Mouse (Mus musculus) MEL (cell line): ENCODE measurements around the gene Fam69a. TPM values are rescaled to one million over a fixed set of nuclear protein-coding genes. Genes with fewer than 3 reads are reported as not detected.
A peak's percentile ranks its signal among the peaks of the same experiment; 100 is the strongest.

Source experiments
- DNase-seq: peaks from one replicate; pipeline ENCODE4 v3.0.0; 2011; ENCODE audit warnings: low read depth, low spot score
- H3K27ac ChIP-seq: 2 replicates; pipeline ENCODE4 v1.5.1; 2012; ENCODE audit warnings: low read depth, mild to moderate bottlenecking, control low read depth, low read length, moderate library complexity; ENCODE audit not compliant: control insufficient read depth
- H3K27me3 ChIP-seq, 2 experiments: fragments of 150-350 bp in 1 of 2; sonication (generic) in 1 of 2; 2 replicates each; pipeline ENCODE4 v1.6.1; 2012; ENCODE audit warnings: low read length in 2 of 2, mild to moderate bottlenecking in 2 of 2, improper control_type of control experiment in 1 of 2, moderate library complexity in 1 of 2; ENCODE audit not compliant: insufficient read depth in 2 of 2, control insufficient read depth in 1 of 2
- H3K36me3 ChIP-seq, 2 experiments: 2 replicates each; pipeline ENCODE4 v1.6.1; 2012 to 2014; ENCODE audit warnings: low read length in 2 of 2, improper control_type of control experiment in 1 of 2, inconsistent platforms in 1 of 2, mild to moderate bottlenecking in 1 of 2; ENCODE audit not compliant: insufficient read depth in 2 of 2, control insufficient read depth in 1 of 2
- H3K4me1 ChIP-seq, 2 experiments: fragments of 150-350 bp in 1 of 2; sonication (generic) in 1 of 2; 2 replicates each; pipeline ENCODE4 v1.6.1; 2012; ENCODE audit warnings: low read length in 2 of 2, improper control_type of control experiment in 1 of 2, mild to moderate bottlenecking in 1 of 2; ENCODE audit not compliant: insufficient read depth in 2 of 2, control insufficient read depth in 1 of 2
- H3K4me3 ChIP-seq, 2 experiments: fragments of 150-350 bp in 1 of 2; sonication (generic) in 1 of 2; 2 replicates each; pipeline ENCODE4 v1.5.1; 2012; ENCODE audit warnings: low read depth in 2 of 2, low read length in 2 of 2, mild to moderate bottlenecking in 2 of 2, moderate library complexity in 2 of 2, control low read depth in 1 of 2, improper control_type of control experiment in 1 of 2; ENCODE audit not compliant: control insufficient read depth in 1 of 2, insufficient read depth in 1 of 2
- H3K79me2 ChIP-seq: 2 replicates; pipeline ENCODE4 v1.6.1; 2012; ENCODE audit warnings: mild to moderate bottlenecking, low read length, moderate library complexity; ENCODE audit not compliant: control insufficient read depth, poor library complexity, insufficient read depth
- H3K9ac ChIP-seq: 2 replicates; pipeline ENCODE4 v1.6.1; 2012; ENCODE audit warnings: low read depth, mild to moderate bottlenecking, control low read depth, low read length, moderate library complexity; ENCODE audit not compliant: control insufficient read depth, poor library complexity, severe bottlenecking
- H3K9me3 ChIP-seq: fragments of 150-350 bp; sonication (generic); replicated peaks from 2 replicates; pipeline ENCODE4 v1.6.1; 2012; ENCODE audit warnings: mild to moderate bottlenecking, low read length, improper control_type of control experiment, moderate library complexity; ENCODE audit not compliant: insufficient read depth
- CHD1 ChIP-seq: IDR thresholded peaks from 2 replicates; pipeline ENCODE4 v1.6.1; 2012; ENCODE audit warnings: low read depth, mild to moderate bottlenecking, inconsistent platforms, low read length, improper control_type of control experiment
- EP300 ChIP-seq, 2 experiments: IDR thresholded peaks; 2 replicates each; pipeline ENCODE4 v1.6.1; 2011; ENCODE audit warnings: improper control_type of control experiment in 2 of 2, low read length in 2 of 2, low read depth in 1 of 2, mild to moderate bottlenecking in 1 of 2
- GABPA ChIP-seq: IDR thresholded peaks from 2 replicates; pipeline ENCODE4 v1.6.1; 2012; ENCODE audit warnings: low read depth, mild to moderate bottlenecking, inconsistent platforms, low read length, improper control_type of control experiment, moderate library complexity
- MAZ ChIP-seq: IDR thresholded peaks from 2 replicates; pipeline ENCODE4 v1.6.1; 2012; ENCODE audit warnings: low read depth, mild to moderate bottlenecking, inconsistent platforms, low read length, improper control_type of control experiment
- MEF2A ChIP-seq: IDR thresholded peaks from 2 replicates; pipeline ENCODE4 v1.6.1; 2014; ENCODE audit warnings: low read depth, mild to moderate bottlenecking, inconsistent platforms, low read length, improper control_type of control experiment; ENCODE audit not compliant: poor library complexity, insufficient replicate concordance, severe bottlenecking; ENCODE audit errors: extremely low read depth
- MXI1 ChIP-seq: IDR thresholded peaks from 2 replicates; pipeline ENCODE4 v1.6.1; 2011; ENCODE audit warnings: mild to moderate bottlenecking, low read depth, low read length, improper control_type of control experiment
- MYC ChIP-seq: IDR thresholded peaks from 2 replicates; pipeline ENCODE4 v1.6.1; 2011; ENCODE audit warnings: low read depth, mild to moderate bottlenecking, low read length, improper control_type of control experiment, moderate library complexity
- NELFE ChIP-seq: IDR thresholded peaks from 2 replicates; pipeline ENCODE4 v1.6.1; 2011; ENCODE audit warnings: low read depth, low read length, improper control_type of control experiment
- POLR2A ChIP-seq, 2 experiments: IDR thresholded peaks; 2 replicates each; pipeline ENCODE4 v1.6.1; 2011 to 2012; ENCODE audit warnings: low read length in 2 of 2, mild to moderate bottlenecking in 2 of 2, control low read depth in 1 of 2, improper control_type of control experiment in 1 of 2, low read depth in 1 of 2, moderate library complexity in 1 of 2; ENCODE audit not compliant: control insufficient read depth in 1 of 2, insufficient read depth in 1 of 2, poor library complexity in 1 of 2
- POLR2AphosphoS2 ChIP-seq: IDR thresholded peaks from 2 replicates; pipeline ENCODE4 v1.6.1; 2011; ENCODE audit warnings: low read length, improper control_type of control experiment
- RAD21 ChIP-seq: IDR thresholded peaks from 2 replicates; pipeline ENCODE4 v1.6.1; 2011; ENCODE audit warnings: mild to moderate bottlenecking, low read depth, low read length, improper control_type of control experiment
- RCOR1 ChIP-seq: IDR thresholded peaks from 2 replicates; pipeline ENCODE4 v1.6.1; 2012; ENCODE audit warnings: low read depth, mild to moderate bottlenecking, inconsistent platforms, low read length, improper control_type of control experiment
- SMC3 ChIP-seq: IDR thresholded peaks from 2 replicates; pipeline ENCODE4 v1.6.1; 2011; ENCODE audit warnings: low read depth, low read length, improper control_type of control experiment
- TBP ChIP-seq: IDR thresholded peaks from 2 replicates; pipeline ENCODE4 v1.8.0; 2011; ENCODE audit warnings: low read depth, low read length, improper control_type of control experiment
- TCF12 ChIP-seq: IDR thresholded peaks from 2 replicates; pipeline ENCODE4 v1.6.1; 2014; ENCODE audit warnings: low read depth, mild to moderate bottlenecking, inconsistent platforms, low read length, improper control_type of control experiment, moderate library complexity
- USF1 ChIP-seq: IDR thresholded peaks from 2 replicates; pipeline ENCODE4 v1.6.1; 2014; ENCODE audit warnings: low read depth, mild to moderate bottlenecking, inconsistent platforms, low read length, improper control_type of control experiment, moderate library complexity
- ZC3H11A ChIP-seq: IDR thresholded peaks from 2 replicates; pipeline ENCODE4 v1.6.1; 2012; ENCODE audit warnings: low read depth, mild to moderate bottlenecking, inconsistent platforms, low read length, improper control_type of control experiment
- ZMIZ1 ChIP-seq: IDR thresholded peaks from 2 replicates; pipeline ENCODE4 v1.6.1; 2012; ENCODE audit warnings: low read depth, mild to moderate bottlenecking, inconsistent platforms, low read length, improper control_type of control experiment, moderate library complexity
- ZNF384 ChIP-seq: IDR thresholded peaks from 2 replicates; pipeline ENCODE4 v1.6.1; 2012; ENCODE audit warnings: low read depth, mild to moderate bottlenecking, inconsistent platforms, low read length, improper control_type of control experiment
- polyA plus RNA-seq, 2 experiments: library from polyadenylated mRNA; stranded (reverse) in 1 of 2; unstranded in 1 of 2; fragments of >175 nt in 1 of 2; fragments of >200 nt in 1 of 2; gene quantifications; 2 replicates each; pipeline versions ENCODE4 v1.2.1 to v1.2.4; 2012; ENCODE audit warnings: low replicate concordance in 2 of 2, low read depth in 1 of 2; ENCODE audit not compliant: insufficient read length in 2 of 2, insufficient read depth in 1 of 2, missing spikeins in 1 of 2
- total RNA-seq: library from RNA; depleted of rRNA; stranded (reverse); fragments of 300-350 nt; gene quantifications from 2 replicates; pipeline ENCODE4 v1.2.3, GENCODE M21; 2012

Gene Fam69a
- total and polyA plus RNA-seq, 3 experiments, result 8.5 to 10.6 TPM; not detected in 1

DNA sequence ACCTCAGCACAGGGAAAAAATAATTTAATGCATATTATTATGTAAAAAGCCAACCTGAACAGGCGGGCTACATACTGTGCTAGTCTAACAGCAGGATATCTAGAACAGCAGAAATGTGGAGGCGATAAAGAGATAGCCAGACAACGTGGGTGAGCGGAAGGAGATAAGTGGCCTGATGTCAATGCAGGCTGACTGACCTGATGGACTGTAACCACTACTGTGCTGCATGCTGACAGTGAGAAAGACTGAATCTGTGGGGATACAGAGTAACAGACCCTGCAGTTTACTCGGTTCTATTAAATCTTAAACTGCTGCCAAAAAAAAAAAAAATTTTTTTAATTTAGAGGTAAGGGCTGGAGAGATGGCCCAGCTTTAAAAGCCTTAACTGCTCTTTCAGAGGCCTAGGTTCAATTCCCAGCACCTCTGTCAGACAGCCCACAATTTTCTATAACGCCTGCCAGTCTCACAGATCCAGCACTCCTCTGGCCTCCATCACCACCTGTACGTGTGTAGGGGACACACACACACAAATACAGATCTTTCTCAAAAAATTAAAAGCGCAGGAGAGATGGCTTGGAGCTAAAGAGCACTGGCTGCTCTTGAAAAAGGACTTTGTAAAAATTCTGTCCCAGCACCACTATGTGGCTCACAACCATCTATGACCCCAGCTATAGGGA, 27.1 kb downstream of the Fam69a start (continued):
- TF ChIP-seq EP300 (IDR thresholded peaks at IDR 0.05; ENCODE audit: low read depth in 1 of 2, low read length in 2 of 2), result peak; percentile 97
- peak in 1 of 2 experiments; percentile 57; a peak in 1 of 4 replicates for TF ChIP-seq POLR2A (IDR thresholded peaks at IDR 0.05; ENCODE audit: control insufficient read depth in 1 of 2, insufficient read depth in 1 of 2, low read depth in 1 of 2, low read length in 2 of 2, poor library complexity in 1 of 2)
- TF ChIP-seq SMC3, result no peak
- peak; percentile 54 for TF ChIP-seq RCOR1
- TF ChIP-seq CHD1, result no peak
- no peak for TF ChIP-seq ZC3H11A
- no peak for TF ChIP-seq RAD21
- TF ChIP-seq TCF12, result peak; percentile 98
- TF ChIP-seq MXI1, result peak; percentile 44; the same call in 1 of the 2 replicates
- TF ChIP-seq GABPA, result no peak
- peak; percentile 74 for TF ChIP-seq TBP
- no peak for TF ChIP-seq MEF2A
- TF ChIP-seq ZNF384, result peak; percentile 74

DNA sequence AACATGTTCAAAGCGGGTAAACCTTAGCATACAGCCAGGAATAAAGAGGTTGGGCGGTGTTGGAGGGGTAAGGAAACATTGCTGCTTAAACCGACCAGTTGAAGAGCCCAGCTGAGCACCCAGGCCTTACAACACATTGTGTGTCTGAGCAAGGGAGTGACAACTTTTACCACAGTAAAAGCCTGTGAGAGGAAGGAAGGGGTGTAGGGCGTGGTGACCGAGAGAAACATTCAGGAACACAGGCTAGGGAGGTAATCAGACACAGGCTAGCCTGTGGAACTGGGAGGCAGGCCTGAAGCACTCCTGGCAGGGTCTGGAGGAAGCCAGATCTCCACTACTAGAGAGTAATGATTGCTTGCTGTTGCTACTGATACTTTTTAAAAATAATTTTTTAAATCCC, 36.2 kb downstream of the Fam69a start:
- H3K9ac ChIP-seq, result no peak overlapping the region
- H3K4me3 ChIP-seq, result no peak overlapping the region
- H3K79me2 ChIP-seq, result peaks cover 6% of the 10 kb centered on the region; the same call in 1 of the 2 replicates
- 0 out of 2 replicates have a peak overlapping the region, but pooled peaks have one; percentile 23 for H3K27ac ChIP-seq
- peaks cover 1 to 16% of the 10 kb centered on the region in 2 experiments; a peak in 3 of 4 replicates for H3K36me3 ChIP-seq
- DNase-seq, result peak; percentile 72
- peaks cover 18 to 28% of the 10 kb centered on the region in 2 experiments for H3K4me1 ChIP-seq
- TF ChIP-seq TBP (0 out of 2 replicates have a peak, but pooled peaks have one; percentile 32), ZMIZ1 (no peak), USF1 (no peak), NELFE (no peak), MYC (no peak), POLR2AphosphoS2 (no peak), GABPA (no peak), MAZ (no peak)
- H3K9me3 ChIP-seq, result no peaks in the 10 kb centered on the region; the same call in 1 of the 2 replicates
- H3K27me3 ChIP-seq, result no peaks in the 10 kb centered on the region
